Mouse (Mus musculus) stomach, embryonic 15.5 days (tissue): ENCODE results near the gene Tomm7. TPM values are rescaled to one million over a fixed set of nuclear protein-coding genes. Genes with fewer than 3 reads are reported as not detected.
A peak's percentile ranks its signal among the peaks of the same experiment; 100 is the strongest.

Source experiments
- ATAC-seq: fragments of 200-750 bp; cut with Nextera tagmentation; 2 replicates; pipeline ENCODE4 v1.8.0; 2017; ENCODE audit warnings: low read depth, moderate number of reproducible peaks, moderate TSS enrichment; ENCODE audit not compliant: insufficient read depth, low FRiP score
- H3K27ac ChIP-seq: fragments of 300-500 bp; sonication (generic); 2 replicates; pipeline ENCODE4 v1.5.1; 2015; ENCODE audit warnings: mild to moderate bottlenecking, inconsistent platforms
- H3K27me3 ChIP-seq: fragments of 300-500 bp; sonication (generic); replicated peaks from 2 replicates; pipeline ENCODE4 v1.6.1; 2015; ENCODE audit warnings: inconsistent platforms
- H3K36me3 ChIP-seq: fragments of 300-500 bp; sonication (generic); 2 replicates; pipeline ENCODE4 v1.6.1; 2015; ENCODE audit warnings: inconsistent platforms
- H3K4me1 ChIP-seq: fragments of 300-500 bp; sonication (generic); 2 replicates; pipeline ENCODE4 v1.6.1; 2015; ENCODE audit warnings: inconsistent platforms
- H3K4me2 ChIP-seq: fragments of 300-500 bp; sonication (generic); 2 replicates; pipeline ENCODE4 v1.6.1; 2015; ENCODE audit warnings: mild to moderate bottlenecking, inconsistent platforms
- H3K4me3 ChIP-seq: fragments of 300-500 bp; sonication (generic); replicated peaks from 2 replicates; pipeline ENCODE4 v1.5.1; 2015; ENCODE audit warnings: inconsistent platforms
- H3K9ac ChIP-seq: fragments of 300-500 bp; sonication (generic); 2 replicates; pipeline ENCODE4 v1.6.1; 2015; ENCODE audit warnings: inconsistent platforms
- H3K9me3 ChIP-seq: fragments of 300-500 bp; sonication (generic); 2 replicates; pipeline ENCODE4 v1.6.1; 2016; ENCODE audit warnings: inconsistent platforms
- WGBS: fragments of 180-500 bp; shearing (Covaris S2); methylation state at CpG from one replicate; pipeline ENCODE4 v1.1.7; 2015; 5-methylcytosine and 5-hydroxymethylcytosine counted together
- polyA plus RNA-seq: library from polyadenylated mRNA; unstranded; fragments of >200 nt; fragmentation: Nextera tagmentation; extraction: Ambion mirVana; gene quantifications from 2 replicates; pipeline ENCODE4 v1.2.1, GENCODE M21; 2015

The Tomm7 gene
- polyA plus RNA-seq, 1 experiment from 2014 or later: 116 TPM

DNA sequence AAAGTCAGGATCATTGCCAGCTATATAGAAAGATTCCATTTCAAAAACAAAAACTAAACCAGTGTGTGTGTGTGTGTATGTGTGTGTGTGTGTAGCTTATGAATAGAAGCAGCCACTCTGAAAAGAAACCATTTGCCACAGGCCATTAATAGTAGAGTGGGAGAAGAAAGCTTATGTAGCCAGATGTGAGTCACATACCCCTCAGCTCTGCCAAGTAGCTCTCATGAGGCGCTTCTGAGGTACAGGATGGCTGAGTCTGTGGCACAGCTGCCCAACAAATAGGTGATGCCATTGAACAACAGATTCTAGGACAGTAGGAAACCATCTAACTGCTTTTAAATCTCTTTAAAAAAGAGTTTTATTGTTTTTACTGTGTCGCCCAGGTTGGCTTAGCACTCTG, 51.2 kb downstream of the Tomm7 start:
- 87% methylated on average over 2 of the region's 2 CpGs for WGBS
- Histone ChIP-seq H3K4me3 (no peak overlapping the region), H3K9me3 (no peaks in the 10 kb centered on the region), H3K27me3 (no peaks in the 10 kb centered on the region), H3K36me3 (peaks cover 17% of the 10 kb centered on the region), H3K27ac (no peak overlapping the region), H3K4me1 (peaks cover 4% of the 10 kb centered on the region; the same call in 1 of the 2 replicates), H3K9ac (no peak overlapping the region), H3K4me2 (no peak overlapping the region)
- ATAC-seq: no peak

DNA sequence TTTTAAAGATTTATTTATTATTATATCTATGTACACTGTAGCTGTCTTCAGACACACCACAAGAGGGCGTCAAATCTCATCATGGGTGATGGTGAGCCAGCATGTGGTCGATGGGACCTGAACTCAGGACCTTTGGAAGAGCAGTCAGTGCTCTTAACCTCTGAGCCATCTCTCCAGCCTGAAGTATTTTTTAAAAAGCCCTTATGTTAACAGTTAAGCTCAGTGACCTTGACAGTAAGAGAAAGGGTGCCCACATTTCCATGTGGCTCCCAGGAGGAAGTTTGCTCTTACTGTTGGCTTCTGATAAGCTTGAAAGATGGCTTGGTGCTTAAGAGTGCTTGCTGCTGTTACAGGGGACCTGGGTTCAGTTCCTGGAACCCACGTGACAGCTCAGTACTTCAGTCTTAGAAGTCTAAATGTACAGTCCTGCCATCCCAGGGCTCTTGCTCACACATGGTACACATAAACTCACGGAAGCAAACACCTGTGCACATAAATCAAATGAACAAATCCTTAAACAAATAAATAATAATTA, 54.8 kb downstream of the Tomm7 start:
- H3K9me3 ChIP-seq: no peaks in the 10 kb centered on the region
- H3K4me3 ChIP-seq: no peak overlapping the region
- H3K36me3 ChIP-seq: peaks cover 6% of the 10 kb centered on the region; the same call in 1 of the 2 replicates
- 76% methylated on average over 4 of the region's 4 CpGs for WGBS
- H3K9ac ChIP-seq: no peak overlapping the region
- H3K4me1 ChIP-seq: peaks cover 4% of the 10 kb centered on the region; the same call in 1 of the 2 replicates
- no peak; the same call in 1 of the 2 replicates for ATAC-seq
- H3K4me2 ChIP-seq: no peak overlapping the region; the same call in 1 of the 2 replicates
- no peaks in the 10 kb centered on the region for H3K27me3 ChIP-seq
- H3K27ac ChIP-seq: peak overlapping the region; percentile 54; the same call in 1 of the 2 replicates

Other genes with a start within 250 kb of the Tomm7 start
- 40.3 and 41.1 TPM in 2 replicates for gene Srpk2, start 159.5 kb downstream of the Tomm7 start, polyA plus RNA-seq
- 31.0 and 32.5 TPM in 2 replicates for gene Pus7, start 60.5 kb downstream of the Tomm7 start, polyA plus RNA-seq
- 41.9 and 42.0 TPM in 2 replicates for gene Rint1, start 56.5 kb downstream of the Tomm7 start, polyA plus RNA-seq
- 18.0 and 18.2 TPM in 2 replicates for gene Fam126a, start 186.5 kb upstream of the Tomm7 start, polyA plus RNA-seq